Mouse (Mus musculus) frontal cortex, postnatal 10 days (tissue): ENCODE measurements around the gene Hmox1.

Experiments
- DNase-seq, 2 experiments: peaks; one replicate each; pipeline ENCODE4 v3.0.0; 2022; ENCODE audit warnings: low spot score in 2 of 2, mixed read lengths in 1 of 2

The Hmox1 gene

GRCm38 (mm10) chr8:75088989-75089881 lies 4.2 kb upstream of the Hmox1 start:
- peak; percentile 66 to 73 for DNase-seq

GRCm38 (mm10) chr8:75090781-75091365 lies 2.5 kb upstream of the Hmox1 start:
- no peak for DNase-seq

- DNase-seq = no peak
Observed at GRCm38 (mm10) chr8:75102956-75103355, 9.5 kb downstream of the Hmox1 start.

- DNase-seq = no peak
Observed at GRCm38 (mm10) chr8:75103376-75103878, 10.0 kb downstream of the Hmox1 start.

GRCm38 (mm10) chr8:75108527-75109235 lies 15.3 kb downstream of the Hmox1 start:
- DNase-seq = peak; percentile 45 to 72

- peak; percentile 98 to 100 for DNase-seq
Observed at GRCm38 (mm10) chr8:75109236-75109967, 16.0 kb downstream of the Hmox1 start, which contains the start of gene Mcm5. Gene Mcm5, plus strand, starts transcription at chr8:75109569.

GRCm38 (mm10) chr8:75110093-75110492 lies 16.7 kb downstream of the Hmox1 start:
- DNase-seq = no peak

GRCm38 (mm10) chr8:75118505-75118904 lies 25.1 kb downstream of the Hmox1 start:
- no peak for DNase-seq

- DNase-seq = no peak
Observed at GRCm38 (mm10) chr8:75119287-75119686, 25.9 kb downstream of the Hmox1 start.

GRCm38 (mm10) chr8:75119747-75120146 lies 26.3 kb downstream of the Hmox1 start:
- DNase-seq = no peak

- DNase-seq = no peak
Observed at GRCm38 (mm10) chr8:75127406-75127805, 34.0 kb downstream of the Hmox1 start.

GRCm38 (mm10) chr8:75132485-75132884 lies 39.1 kb downstream of the Hmox1 start:
- DNase-seq = peak in 1 of 2 experiments; percentile 32

- DNase-seq = no peak
Observed at GRCm38 (mm10) chr8:75133399-75133798, 40.0 kb downstream of the Hmox1 start.

GRCm38 (mm10) chr8:75134603-75135391 lies 41.4 kb downstream of the Hmox1 start:
- peak; percentile 16 to 49 for DNase-seq

GRCm38 (mm10) chr8:75135756-75136155 lies 42.3 kb downstream of the Hmox1 start:
- DNase-seq = no peak

GRCm38 (mm10) chr8:75136256-75136655 lies 42.8 kb downstream of the Hmox1 start:
- DNase-seq = no peak

GRCm38 (mm10) chr8:75137536-75137935 lies 44.1 kb downstream of the Hmox1 start:
- peak in 1 of 2 experiments; percentile 27 for DNase-seq
